Mouse (Mus musculus) intestine, embryonic 15.5 days (tissue): ENCODE measurements around the gene Fbxl21. TPM values are rescaled to one million over a fixed set of nuclear protein-coding genes. Genes with fewer than 3 reads are reported as not detected.

Source experiments
- ATAC-seq: fragments of 200-750 bp; cut with Nextera tagmentation; 2 replicates; pipeline ENCODE4 v1.8.0; 2017; ENCODE audit warnings: moderate TSS enrichment, moderate library complexity
- H3K27ac ChIP-seq: fragments of 300-500 bp; sonication (generic); 2 replicates; pipeline ENCODE4 v1.5.1; 2015; ENCODE audit warnings: mild to moderate bottlenecking, inconsistent platforms
- H3K27me3 ChIP-seq: fragments of 300-500 bp; sonication (generic); replicated peaks from 2 replicates; pipeline ENCODE4 v1.6.1; 2015; ENCODE audit warnings: inconsistent platforms
- H3K36me3 ChIP-seq: fragments of 300-500 bp; sonication (generic); 2 replicates; pipeline ENCODE4 v1.6.1; 2015; ENCODE audit warnings: inconsistent platforms
- H3K4me1 ChIP-seq: fragments of 300-500 bp; sonication (generic); replicated peaks from 2 replicates; pipeline ENCODE4 v1.6.1; 2015; ENCODE audit warnings: inconsistent platforms
- H3K4me2 ChIP-seq: fragments of 300-500 bp; sonication (generic); replicated peaks from 2 replicates; pipeline ENCODE4 v1.6.1; 2015; ENCODE audit warnings: mild to moderate bottlenecking, inconsistent platforms
- H3K4me3 ChIP-seq: fragments of 300-500 bp; sonication (generic); replicated peaks from 2 replicates; pipeline ENCODE4 v1.5.1; 2015; ENCODE audit warnings: inconsistent platforms
- H3K9ac ChIP-seq: fragments of 300-500 bp; sonication (generic); 2 replicates; pipeline ENCODE4 v1.6.1; 2015; ENCODE audit warnings: inconsistent platforms
- H3K9me3 ChIP-seq: fragments of 300-500 bp; sonication (generic); 2 replicates; pipeline ENCODE4 v1.6.1; 2016; ENCODE audit warnings: inconsistent platforms
- WGBS: fragments of 180-500 bp; shearing (Covaris S2); methylation state at CpG from one replicate; pipeline ENCODE4 v1.1.7; 2015; 5-methylcytosine and 5-hydroxymethylcytosine counted together
- polyA plus RNA-seq: library from polyadenylated mRNA; unstranded; fragments of >200 nt; fragmentation: Nextera tagmentation; extraction: Ambion mirVana; gene quantifications from 2 replicates; pipeline ENCODE4 v1.2.1, GENCODE M21; 2015

Gene Fbxl21
- polyA plus RNA-seq, result 1.2 and 2.1 TPM in 2 replicates

DNA sequence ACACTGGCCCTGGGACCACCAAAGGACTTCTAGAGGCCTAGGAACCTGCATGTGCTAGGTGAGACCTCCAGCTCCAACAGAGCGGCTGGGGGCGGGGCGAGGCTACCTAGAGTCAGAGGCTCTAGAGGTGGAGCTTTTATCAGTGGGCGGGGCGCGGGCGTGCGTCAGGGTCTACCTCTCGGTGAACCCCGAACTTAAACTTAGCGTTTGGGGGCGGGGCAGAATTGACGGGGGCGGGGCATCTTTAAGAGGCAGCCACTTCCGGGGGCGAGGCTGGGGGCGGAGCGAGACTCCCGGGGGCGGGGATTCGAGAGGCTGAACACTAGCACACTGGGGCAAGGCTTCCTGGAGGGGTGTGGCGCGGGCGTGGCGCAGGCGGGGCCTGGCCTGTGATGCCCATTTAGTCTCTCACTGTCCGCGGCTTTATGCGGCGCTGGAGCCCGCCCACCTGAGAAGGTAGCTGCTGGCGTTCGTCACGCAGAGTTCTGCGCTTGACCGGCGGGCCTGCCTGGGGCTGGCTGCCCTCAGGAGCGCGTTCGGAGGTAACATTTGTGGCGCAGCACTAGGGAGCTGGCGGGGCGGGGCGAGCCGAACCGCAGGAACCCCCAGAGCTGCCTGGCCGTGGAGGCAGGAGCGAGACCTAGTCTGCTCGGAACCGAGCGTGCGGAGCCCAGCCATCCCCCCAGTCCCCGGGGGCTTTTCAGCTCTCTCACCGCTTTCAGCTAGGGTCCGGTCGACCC lies at the start of gene Fbxl21:
TSS of gene Fbxl21 (plus strand) at position 392 of the 740 bp plus-strand sequence.
- Histone ChIP-seq H3K4me3 (peak within 1 kb of the TSS; percentile 69), H3K4me2 (peak within 1 kb of the TSS; percentile 94), H3K4me1 (0 out of 2 replicates have a peak, but pooled peaks cover 3% of the 10 kb centered on the region), H3K9me3 (no peaks in the 10 kb centered on the region), H3K27ac (no peak within 1 kb of the TSS), H3K27me3 (no peaks in the 10 kb centered on the region), H3K36me3 (no peaks in the 10 kb centered on the region), H3K9ac (peak within 1 kb of the TSS; percentile 69)
- ATAC-seq, result peak; percentile 100
- 1% methylated on average over 56 of the region's 56 CpGs for WGBS

DNA sequence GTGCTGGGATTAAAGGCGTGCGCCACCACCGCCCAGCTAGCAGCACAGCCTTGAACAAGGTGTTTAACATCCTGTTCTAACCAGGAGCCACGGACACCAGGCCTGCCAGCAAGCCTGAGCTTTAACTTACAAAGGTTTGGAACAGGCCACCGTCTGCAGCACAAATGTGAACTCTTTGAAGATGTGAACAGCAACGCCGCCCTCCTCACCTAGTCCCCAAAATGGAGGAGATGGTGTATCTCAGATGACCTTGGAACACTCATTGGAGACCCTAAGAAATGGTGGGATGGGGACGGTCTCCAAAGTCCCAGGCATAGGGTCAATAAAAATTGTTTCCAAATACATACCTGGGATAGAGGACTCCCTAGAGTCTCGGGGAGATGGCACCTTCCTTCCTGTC lies 49.6 kb upstream of the Fbxl21 start:
- Histone ChIP-seq H3K36me3 (no peaks in the 10 kb centered on the region), H3K4me1 (no peaks in the 10 kb centered on the region; the same call in 1 of the 2 replicates), H3K4me3 (no peak overlapping the region), H3K9ac (no peak overlapping the region), H3K9me3 (no peaks in the 10 kb centered on the region), H3K4me2 (no peak overlapping the region), H3K27me3 (no peaks in the 10 kb centered on the region), H3K27ac (no peak overlapping the region)
- ATAC-seq, result no peak
- 92% methylated on average over 9 of the region's 9 CpGs for WGBS

DNA sequence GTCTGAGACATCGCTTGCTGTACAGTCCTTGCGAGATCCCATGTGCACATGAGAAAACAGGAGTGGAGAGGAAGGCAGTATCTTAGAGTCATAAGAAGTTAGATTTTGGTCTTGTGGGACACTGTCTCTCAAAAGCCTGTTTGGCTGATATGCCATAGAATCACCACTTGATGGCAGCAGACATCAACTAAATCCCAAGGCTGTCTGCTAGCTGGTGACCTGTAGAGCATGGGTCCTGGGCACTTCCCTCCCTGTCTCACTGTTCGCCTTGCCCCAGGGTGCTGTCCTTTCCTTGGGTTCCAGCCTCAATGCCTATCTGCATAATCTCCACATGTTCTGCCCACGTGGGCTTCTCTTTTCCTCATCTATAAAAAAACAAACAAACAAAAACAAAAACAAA lies 46.9 kb upstream of the Fbxl21 start:
- Histone ChIP-seq H3K4me1 (no peaks in the 10 kb centered on the region; the same call in 1 of the 2 replicates), H3K36me3 (no peaks in the 10 kb centered on the region), H3K4me3 (no peak overlapping the region), H3K27me3 (no peaks in the 10 kb centered on the region), H3K9ac (no peak overlapping the region), H3K4me2 (no peak overlapping the region), H3K27ac (no peak overlapping the region), H3K9me3 (no peaks in the 10 kb centered on the region)
- 31% methylated on average over 4 of the region's 4 CpGs for WGBS
- ATAC-seq, result peak; percentile 61

DNA sequence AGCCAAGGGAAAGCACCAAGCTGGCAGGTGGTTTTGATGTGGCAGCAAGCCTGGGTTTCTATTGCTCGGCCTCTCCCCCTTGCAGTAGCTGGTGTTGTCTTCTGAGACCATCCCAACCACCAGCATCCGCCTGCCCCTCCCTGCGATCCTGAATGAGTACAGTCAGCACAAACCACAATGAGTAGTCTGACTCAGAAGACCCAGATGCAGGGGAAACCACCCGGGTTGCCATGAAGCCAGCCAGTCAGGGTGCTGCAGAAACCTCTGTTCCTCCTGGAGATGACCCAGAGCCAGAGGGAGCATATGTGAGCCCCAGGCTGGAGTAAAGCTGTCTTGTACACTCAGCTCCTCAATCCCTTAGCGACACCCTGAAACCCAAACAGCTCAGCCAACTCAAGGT lies 45.5 kb upstream of the Fbxl21 start:
- no peak for ATAC-seq
- H3K9me3 ChIP-seq, result no peaks in the 10 kb centered on the region
- 69% methylated on average over 5 of the region's 5 CpGs for WGBS
- no peaks in the 10 kb centered on the region; the same call in 1 of the 2 replicates for H3K4me1 ChIP-seq
- H3K36me3 ChIP-seq, result no peaks in the 10 kb centered on the region
- H3K4me2 ChIP-seq, result no peak overlapping the region
- H3K9ac ChIP-seq, result no peak overlapping the region
- no peak overlapping the region for H3K27ac ChIP-seq
- no peak overlapping the region for H3K4me3 ChIP-seq
- H3K27me3 ChIP-seq, result no peaks in the 10 kb centered on the region

DNA sequence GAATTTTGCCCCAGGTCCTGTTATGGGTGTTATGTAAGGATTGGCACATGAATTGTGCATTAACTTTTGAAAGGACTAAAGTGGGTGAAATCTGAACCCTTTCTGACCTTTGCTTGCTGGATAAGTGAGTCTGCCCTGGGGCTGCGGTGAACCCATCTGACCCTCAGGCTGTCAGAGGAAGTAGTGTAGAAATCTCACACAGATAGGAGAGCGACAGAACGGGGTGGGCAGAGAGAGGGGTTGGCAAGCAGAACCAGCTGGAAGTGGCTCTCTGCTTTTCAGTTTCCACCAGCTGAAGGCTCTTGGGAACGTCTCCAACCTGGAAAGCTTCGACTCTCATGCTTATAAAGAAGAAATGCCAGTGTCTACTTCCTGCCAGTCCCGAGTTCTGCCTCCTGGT lies 45.0 kb upstream of the Fbxl21 start:
- Histone ChIP-seq H3K4me1 (no peaks in the 10 kb centered on the region), H3K27ac (no peak overlapping the region), H3K27me3 (no peaks in the 10 kb centered on the region), H3K4me3 (no peak overlapping the region), H3K9ac (no peak overlapping the region), H3K9me3 (no peaks in the 10 kb centered on the region), H3K4me2 (no peak overlapping the region), H3K36me3 (no peaks in the 10 kb centered on the region)
- ATAC-seq, result no peak
- 39% methylated on average over 6 of the region's 6 CpGs for WGBS

DNA sequence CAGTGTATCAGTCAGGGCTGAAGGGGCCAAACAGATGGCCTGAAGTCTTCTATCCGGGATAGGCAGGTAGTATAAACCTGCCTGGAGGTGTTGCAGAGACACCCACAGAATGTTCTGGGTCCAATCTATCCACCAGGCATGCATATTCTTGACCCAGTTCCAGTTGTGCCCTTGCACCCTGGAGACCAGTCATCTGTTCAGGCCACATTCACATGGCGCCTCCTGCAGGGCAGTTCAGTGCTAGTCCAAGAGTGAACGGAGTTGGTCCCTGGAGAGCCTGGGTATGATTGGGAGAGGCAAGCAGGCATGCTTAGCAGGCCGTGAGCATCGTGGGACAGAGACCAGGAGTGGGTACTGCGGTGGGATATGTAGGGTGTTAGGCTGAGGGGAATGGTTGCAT lies 44.2 kb upstream of the Fbxl21 start:
- Histone ChIP-seq H3K9me3 (no peaks in the 10 kb centered on the region), H3K9ac (no peak overlapping the region), H3K4me2 (no peak overlapping the region), H3K4me1 (no peaks in the 10 kb centered on the region), H3K4me3 (no peak overlapping the region), H3K27me3 (no peaks in the 10 kb centered on the region), H3K36me3 (no peaks in the 10 kb centered on the region), H3K27ac (no peak overlapping the region)
- WGBS, result 88% methylated on average over 6 of the region's 6 CpGs
- no peak for ATAC-seq

DNA sequence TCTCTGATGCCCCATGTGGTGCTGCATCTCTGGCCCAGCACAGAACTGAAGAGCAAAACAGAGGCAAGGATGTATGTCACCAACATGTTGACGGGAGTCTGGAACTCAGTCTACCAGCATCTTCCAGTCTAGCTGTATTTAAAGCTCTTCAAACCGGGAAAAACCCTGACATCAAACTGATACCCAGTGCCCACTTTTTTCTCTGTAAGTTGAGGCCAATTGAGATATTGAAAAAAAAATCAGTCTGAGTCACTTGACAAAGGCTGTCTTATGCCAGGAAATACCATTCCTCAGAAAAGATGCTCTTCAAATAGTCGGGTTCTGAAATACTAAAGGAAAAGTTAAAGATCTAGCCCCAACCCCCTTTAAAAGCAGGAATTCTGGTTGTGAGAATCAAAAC lies 40.1 kb upstream of the Fbxl21 start, which contains the start of gene Il9:
TSS of gene Il9 (minus strand) at position 101 of the 400 bp plus-strand sequence.
- Histone ChIP-seq H3K4me2 (no peak within 1 kb of the TSS), H3K36me3 (no peaks in the 10 kb centered on the region), H3K27ac (no peak within 1 kb of the TSS), H3K9ac (no peak within 1 kb of the TSS), H3K4me3 (no peak within 1 kb of the TSS), H3K27me3 (no peaks in the 10 kb centered on the region), H3K4me1 (no peaks in the 10 kb centered on the region), H3K9me3 (no peaks in the 10 kb centered on the region)
- WGBS, result 78% methylated on average over 3 of the region's 3 CpGs
- ATAC-seq, result no peak

DNA sequence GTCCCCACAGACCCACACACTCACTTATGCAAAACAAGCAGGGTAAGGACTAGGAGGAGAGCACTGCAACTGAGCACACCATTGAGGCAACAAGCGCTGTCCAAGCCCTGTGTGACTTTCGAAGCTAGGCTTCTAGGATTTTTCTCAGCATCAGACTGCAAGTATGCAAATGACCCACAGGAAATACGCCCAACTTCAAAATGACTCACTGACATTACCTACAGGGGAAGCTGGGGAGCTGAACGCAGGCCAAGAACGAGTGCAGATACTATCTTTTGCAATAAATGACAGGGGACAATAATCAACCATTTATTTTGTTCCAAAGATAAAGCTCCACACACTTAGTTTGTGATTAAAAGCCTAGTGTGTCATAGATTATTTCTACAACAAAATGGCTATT lies 34.3 kb upstream of the Fbxl21 start:
- no peak overlapping the region for H3K9ac ChIP-seq
- WGBS, result 53% methylated on average over 5 of the region's 5 CpGs
- ATAC-seq, result no peak
- H3K4me2 ChIP-seq, result no peak overlapping the region
- H3K9me3 ChIP-seq, result no peaks in the 10 kb centered on the region
- no peak overlapping the region for H3K4me3 ChIP-seq
- no peaks in the 10 kb centered on the region for H3K27me3 ChIP-seq
- H3K4me1 ChIP-seq, result no peaks in the 10 kb centered on the region
- H3K27ac ChIP-seq, result no peak overlapping the region
- H3K36me3 ChIP-seq, result no peaks in the 10 kb centered on the region

DNA sequence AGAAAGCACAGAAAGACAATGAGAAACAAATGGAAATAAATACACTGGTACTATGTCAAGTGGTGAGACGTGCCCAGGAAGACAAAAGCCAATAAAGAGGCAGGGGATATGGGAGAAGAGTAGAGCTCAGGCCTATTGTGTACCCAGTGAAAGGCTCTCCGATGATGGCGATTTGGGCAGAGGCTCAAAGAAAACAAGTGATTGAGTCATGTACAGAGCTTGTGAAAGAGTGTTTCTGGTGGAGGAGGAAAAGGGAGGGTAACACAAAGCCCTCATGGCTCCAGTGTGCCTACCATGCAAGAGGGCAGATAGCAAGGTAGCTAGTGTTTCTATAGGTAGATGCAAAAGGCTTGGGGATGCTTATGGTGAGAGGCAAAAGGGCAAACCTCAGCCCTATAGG lies 27.8 kb upstream of the Fbxl21 start:
- WGBS, result 74% methylated on average over 3 of the region's 3 CpGs
- Histone ChIP-seq H3K36me3 (no peaks in the 10 kb centered on the region), H3K27me3 (no peaks in the 10 kb centered on the region), H3K9me3 (no peaks in the 10 kb centered on the region), H3K27ac (no peak overlapping the region), H3K9ac (no peak overlapping the region), H3K4me2 (no peak overlapping the region), H3K4me1 (no peaks in the 10 kb centered on the region), H3K4me3 (no peak overlapping the region)
- no peak for ATAC-seq

DNA sequence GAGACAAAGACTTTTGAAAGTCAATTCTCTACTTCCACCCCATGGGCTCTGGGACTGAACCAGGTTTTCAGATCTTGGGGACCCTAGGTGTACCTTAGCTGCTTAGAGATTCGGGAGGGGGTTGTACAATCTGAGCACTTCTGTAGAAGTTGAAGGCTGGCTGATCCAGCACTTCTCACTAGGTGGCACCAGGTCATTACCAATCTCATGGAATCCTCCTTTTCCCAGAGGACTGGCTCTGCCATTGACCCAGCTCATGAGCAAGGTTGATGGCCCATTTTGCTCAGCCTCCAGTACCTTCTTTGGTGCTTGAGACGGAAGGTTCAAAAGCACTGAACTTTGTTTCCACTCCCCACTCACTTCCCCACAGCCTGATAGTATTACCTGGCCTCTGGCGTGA lies 22.1 kb upstream of the Fbxl21 start:
- no peaks in the 10 kb centered on the region for H3K9me3 ChIP-seq
- ATAC-seq, result no peak
- no peak overlapping the region for H3K4me2 ChIP-seq
- H3K27ac ChIP-seq, result no peak overlapping the region
- 65% methylated on average over 3 of the region's 3 CpGs for WGBS
- no peaks in the 10 kb centered on the region for H3K36me3 ChIP-seq
- no peaks in the 10 kb centered on the region for H3K4me1 ChIP-seq
- H3K27me3 ChIP-seq, result no peaks in the 10 kb centered on the region
- H3K9ac ChIP-seq, result no peak overlapping the region
- no peak overlapping the region for H3K4me3 ChIP-seq

DNA sequence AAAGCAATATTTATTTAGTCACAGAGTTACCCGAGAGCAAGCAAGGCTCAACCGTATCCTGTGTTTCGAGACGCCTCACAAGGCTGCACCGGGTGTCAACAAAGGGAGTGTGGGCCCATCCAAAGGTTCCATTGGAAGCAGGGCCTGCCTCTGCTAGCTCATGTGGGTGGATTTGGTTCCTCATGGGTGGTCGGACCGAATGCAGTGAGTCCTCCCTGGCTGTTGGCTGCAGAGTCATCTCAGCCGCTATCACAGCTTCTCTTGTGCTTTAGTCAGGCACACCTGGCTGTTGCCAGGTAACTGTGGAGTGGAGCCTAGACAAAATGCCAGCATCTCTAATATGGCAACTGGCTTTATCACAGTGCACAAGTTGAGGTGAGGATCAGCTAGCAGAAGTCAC lies 21.6 kb upstream of the Fbxl21 start:
- ATAC-seq, result no peak
- Histone ChIP-seq H3K27me3 (no peaks in the 10 kb centered on the region), H3K9ac (no peak overlapping the region), H3K27ac (no peak overlapping the region), H3K4me1 (no peaks in the 10 kb centered on the region), H3K4me3 (no peak overlapping the region), H3K4me2 (no peak overlapping the region), H3K36me3 (no peaks in the 10 kb centered on the region), H3K9me3 (no peaks in the 10 kb centered on the region)
- 79% methylated on average over 8 of the region's 8 CpGs for WGBS

DNA sequence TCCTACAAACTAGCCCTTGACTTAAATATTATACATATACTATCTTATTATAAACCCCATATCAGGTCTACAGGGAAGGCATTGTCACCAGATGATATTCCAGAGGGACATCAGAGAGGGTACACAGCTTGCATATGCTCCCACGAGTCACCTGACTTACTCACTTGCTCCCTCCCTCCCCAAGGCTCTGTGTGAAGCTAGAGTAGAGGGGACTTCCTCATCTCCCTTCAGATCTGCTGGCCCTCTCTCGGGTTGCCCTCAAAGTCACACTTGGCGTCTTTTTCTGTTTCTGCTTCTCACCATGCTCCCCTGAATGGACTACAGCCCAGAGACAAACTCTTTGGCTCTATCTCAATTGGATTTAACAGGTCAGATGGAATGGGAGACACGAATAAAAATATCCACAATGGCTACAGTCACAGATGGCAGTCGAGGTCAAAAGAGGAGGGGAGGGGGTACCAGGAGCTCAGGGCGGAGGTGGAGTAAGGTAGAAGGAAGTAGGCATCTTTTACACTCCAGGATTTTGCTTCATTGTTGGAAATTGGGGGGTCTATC lies 20.3 kb upstream of the Fbxl21 start:
- no peak overlapping the region for H3K27ac ChIP-seq
- H3K9ac ChIP-seq, result no peak overlapping the region
- H3K4me1 ChIP-seq, result no peaks in the 10 kb centered on the region
- H3K4me2 ChIP-seq, result no peak overlapping the region
- H3K27me3 ChIP-seq, result no peaks in the 10 kb centered on the region
- no peak overlapping the region for H3K4me3 ChIP-seq
- 69% methylated on average over 6 of the region's 6 CpGs for WGBS
- H3K36me3 ChIP-seq, result no peaks in the 10 kb centered on the region
- ATAC-seq, result no peak
- no peaks in the 10 kb centered on the region for H3K9me3 ChIP-seq
